Mouse (Mus musculus): ENCODE measurements around the gene Ube2j1. TPM values are rescaled to one million over a fixed set of nuclear protein-coding genes. Genes with fewer than 3 reads are reported as not detected.

Ube2j1 gene
- total RNA-seq, 2 experiments from 2014 or later: 109 to 118 TPM

DNA sequence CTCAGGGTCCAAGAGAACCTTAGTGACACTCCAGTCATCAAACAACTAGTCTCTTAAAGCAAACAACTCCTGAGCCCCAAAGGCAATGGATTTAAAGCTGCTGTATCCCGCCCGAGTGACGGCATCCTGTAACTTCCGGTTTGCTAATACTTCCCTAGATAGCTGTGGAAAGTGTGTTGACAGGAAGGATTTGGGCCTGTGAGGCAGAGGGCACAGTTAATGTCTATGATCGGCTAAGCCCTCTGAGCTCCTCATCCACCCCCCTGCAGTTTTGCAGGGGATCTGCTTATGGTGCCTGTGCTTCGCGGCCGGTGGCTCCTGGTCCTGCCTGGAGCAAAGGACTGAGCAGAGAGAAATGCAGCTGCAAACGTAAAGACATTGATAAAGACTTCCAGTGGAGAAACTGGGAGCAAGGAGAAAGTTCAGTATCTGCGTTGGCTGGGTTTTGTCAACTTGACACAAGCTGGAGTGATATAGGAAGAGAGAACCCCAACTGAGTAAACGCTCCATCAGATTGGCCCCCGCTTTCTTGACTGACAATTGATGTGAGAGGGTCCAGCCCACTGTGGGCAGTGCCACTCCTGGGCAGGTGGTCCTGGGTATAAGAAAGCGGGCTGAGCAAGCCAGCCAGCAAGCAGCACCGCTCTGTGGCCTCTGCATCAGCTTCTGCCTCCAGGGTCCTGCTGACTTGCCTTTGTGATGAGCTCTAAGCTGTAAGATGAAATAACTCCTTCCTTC lies 35.2 kb downstream of the Ube2j1 start:
- intact Hi-C loops (cut with DNase I): no loop called here
- no peak for DNase-seq (ENCODE audit: low spot score in 2 of 2)

GRCm38 (mm10) chr4:33067331-33067730 lies 36.1 kb downstream of the Ube2j1 start:
- intact Hi-C loops (cut with DNase I): no loop called here
- no peak for DNase-seq (ENCODE audit: low spot score in 2 of 2)

- intact Hi-C loops (cut with DNase I): no loop called here
- no peak for DNase-seq (ENCODE audit: low spot score in 2 of 2)
Observed at GRCm38 (mm10) chr4:33067826-33068225, 36.6 kb downstream of the Ube2j1 start.

DNA sequence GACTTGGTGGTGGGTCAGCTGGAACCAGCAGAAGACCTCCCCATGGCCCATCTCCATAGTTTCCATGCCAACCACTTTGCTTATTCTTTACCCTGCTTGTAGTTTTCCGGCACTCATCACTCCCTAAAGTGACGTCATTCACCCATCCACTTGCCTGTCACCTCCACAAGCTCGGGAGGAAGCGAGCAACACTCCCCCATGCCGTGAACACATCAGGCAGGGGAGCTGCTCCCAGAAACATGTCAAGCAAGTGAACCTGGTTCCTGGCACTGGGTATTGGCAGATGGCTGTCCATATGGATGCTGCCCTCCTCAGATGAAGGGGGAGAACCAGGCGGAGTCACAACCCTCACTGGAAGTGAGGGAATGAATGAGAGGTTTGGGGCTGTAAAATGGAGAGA lies 37.7 kb downstream of the Ube2j1 start:
- DNase-seq (ENCODE audit: low spot score in 2 of 2): peak; percentile 18 to 38
- intact Hi-C loops (cut with DNase I): no loop called here

DNA sequence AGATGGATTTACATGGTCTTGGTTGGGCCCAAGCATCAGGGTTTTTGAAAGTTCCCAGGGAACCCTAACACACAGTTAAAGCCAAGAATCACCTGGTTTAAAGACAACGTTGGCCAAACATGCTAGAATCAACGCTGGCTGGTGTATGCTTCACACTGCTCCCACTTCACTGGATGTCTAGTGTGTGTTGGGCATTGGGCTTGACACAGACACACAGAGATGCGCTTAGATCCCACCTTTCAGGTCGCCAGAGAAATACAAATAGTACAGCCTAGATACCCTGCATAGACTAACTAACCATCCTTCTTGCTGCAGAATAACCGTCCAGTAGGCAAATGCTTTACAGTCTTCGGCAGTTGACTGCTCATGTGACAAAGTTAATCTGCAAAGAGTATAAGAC lies 39.1 kb downstream of the Ube2j1 start:
- DNase-seq (ENCODE audit: low spot score in 2 of 2): no peak
- intact Hi-C loops (cut with DNase I): no loop called here

DNA sequence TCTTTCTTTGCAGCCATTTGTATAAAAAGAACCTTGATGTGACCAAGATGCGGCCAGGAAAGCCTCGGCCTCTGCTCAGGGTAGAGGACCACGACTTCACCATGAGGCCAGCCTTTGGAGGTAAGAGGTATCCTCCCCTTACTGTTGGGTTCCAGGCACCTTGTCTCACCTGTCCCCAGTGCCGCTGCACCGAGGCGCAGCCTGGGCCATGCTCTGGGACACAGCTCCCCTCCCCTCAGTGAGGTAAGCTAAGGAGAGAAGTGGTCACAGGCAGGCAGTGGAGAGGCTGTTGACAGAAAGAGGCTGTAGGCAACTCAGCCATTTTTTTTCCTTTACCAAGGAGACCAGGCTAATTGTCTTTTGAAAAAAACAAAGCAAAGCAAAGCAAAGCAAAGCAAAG lies 40.1 kb downstream of the Ube2j1 start:
- intact Hi-C loops (cut with DNase I): no loop called here

GRCm38 (mm10) chr4:33072526-33073161 lies 41.4 kb downstream of the Ube2j1 start:
- DNase-seq (ENCODE audit: low spot score in 2 of 2): no peak
- intact Hi-C loops (cut with DNase I): no loop called here

More for the DNA sequence above, 40.1 kb downstream of the Ube2j1 start:
- DNase-seq (ENCODE audit: low spot score in 2 of 2): no peak

DNA sequence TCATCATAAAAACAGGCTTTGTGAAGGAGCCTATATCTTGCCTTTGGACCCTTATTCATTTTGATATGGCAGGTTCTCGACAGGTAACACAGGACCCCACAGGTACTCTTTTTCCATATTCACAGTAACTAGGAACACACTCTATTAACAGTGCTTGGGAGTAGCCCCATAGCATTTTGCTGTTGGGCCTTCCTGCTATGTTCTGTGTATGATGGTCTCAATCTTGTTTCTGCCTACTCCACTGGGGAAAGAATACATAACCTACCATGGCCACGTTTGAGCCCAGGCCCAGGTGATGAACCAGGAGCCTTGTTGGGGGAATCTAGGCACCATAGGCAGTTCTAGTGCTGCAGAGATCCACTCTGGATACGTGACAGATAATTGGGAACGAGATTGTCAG lies 43.2 kb downstream of the Ube2j1 start:
- intact Hi-C loops (cut with DNase I): no loop called here

DNA sequence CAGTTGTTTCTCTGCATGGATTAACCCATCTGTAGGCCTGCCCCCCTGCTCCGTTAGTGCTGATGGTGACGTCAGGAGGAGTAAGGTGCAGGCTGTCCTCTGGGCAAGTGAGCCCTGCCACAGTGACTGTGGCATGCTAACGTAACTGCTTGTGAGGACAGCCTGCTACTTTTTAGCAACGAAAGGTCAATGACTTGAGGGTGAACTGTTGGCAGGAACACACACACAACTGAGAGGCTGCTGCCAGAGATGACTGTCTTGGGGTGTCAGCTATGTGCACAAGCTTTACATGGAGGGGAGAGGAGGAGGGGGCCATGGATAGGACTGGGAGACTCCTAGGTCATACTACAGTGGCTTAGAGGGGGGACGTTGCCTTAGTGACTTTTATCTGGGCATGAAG lies 43.6 kb downstream of the Ube2j1 start:
- no peak for DNase-seq (ENCODE audit: low spot score in 2 of 2)
- intact Hi-C loops (cut with DNase I): no loop called here

More for the DNA sequence above, 43.2 kb downstream of the Ube2j1 start:
- DNase-seq (ENCODE audit: low spot score in 2 of 2): no peak

GRCm38 (mm10) chr4:33075776-33076524 lies 44.7 kb downstream of the Ube2j1 start:
- no peak for DNase-seq (ENCODE audit: low spot score in 2 of 2)
- intact Hi-C loops (cut with DNase I): no loop called here

- no peak for DNase-seq (ENCODE audit: low spot score in 2 of 2)
- intact Hi-C loops (cut with DNase I): no loop called here
Observed at GRCm38 (mm10) chr4:33077161-33077560, 45.9 kb downstream of the Ube2j1 start.

DNA sequence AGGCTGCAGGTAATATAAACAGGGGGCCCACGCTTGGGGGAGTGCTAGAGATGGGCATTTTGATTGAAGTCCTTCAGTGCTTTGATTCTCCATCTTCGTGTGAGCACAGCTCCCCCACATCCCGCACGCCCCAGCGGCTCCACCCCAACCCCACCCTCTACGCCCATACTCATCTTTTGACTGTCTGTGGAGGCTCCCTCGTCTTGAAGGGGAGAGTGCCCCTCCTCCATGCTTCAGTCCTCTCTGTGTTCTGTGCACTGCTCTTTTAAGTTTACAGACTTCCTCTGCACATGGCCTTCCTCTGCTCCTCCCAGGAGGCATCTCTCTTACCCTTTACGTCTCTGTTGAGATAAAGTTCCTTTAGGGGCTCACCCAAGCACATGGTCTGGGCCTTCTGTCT lies 46.5 kb downstream of the Ube2j1 start:
- intact Hi-C loops (cut with DNase I): no loop called here
- no peak for DNase-seq (ENCODE audit: low spot score in 2 of 2)

DNA sequence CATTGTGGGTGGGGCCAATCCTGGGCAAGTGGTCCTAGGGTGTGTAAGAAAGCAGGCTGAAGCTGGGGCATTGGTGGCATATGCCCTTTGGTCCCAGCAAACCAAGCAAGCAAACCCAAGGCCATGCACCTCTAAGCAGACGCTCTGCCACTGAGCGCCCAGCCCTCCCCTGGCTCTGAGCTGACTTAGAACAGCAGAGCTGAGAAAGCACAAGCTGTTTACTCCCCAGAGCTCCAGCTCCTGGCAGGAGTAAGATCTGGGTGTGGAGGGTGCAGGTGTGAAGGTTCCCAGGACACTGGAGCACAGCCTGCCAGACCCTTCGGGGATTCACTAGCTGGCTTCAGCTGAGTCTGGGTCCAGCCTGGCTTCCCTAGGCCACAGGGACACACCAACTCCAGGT lies 47.3 kb downstream of the Ube2j1 start:
- no peak for DNase-seq (ENCODE audit: low spot score in 2 of 2)
- intact Hi-C loops (cut with DNase I): no loop called here

DNA sequence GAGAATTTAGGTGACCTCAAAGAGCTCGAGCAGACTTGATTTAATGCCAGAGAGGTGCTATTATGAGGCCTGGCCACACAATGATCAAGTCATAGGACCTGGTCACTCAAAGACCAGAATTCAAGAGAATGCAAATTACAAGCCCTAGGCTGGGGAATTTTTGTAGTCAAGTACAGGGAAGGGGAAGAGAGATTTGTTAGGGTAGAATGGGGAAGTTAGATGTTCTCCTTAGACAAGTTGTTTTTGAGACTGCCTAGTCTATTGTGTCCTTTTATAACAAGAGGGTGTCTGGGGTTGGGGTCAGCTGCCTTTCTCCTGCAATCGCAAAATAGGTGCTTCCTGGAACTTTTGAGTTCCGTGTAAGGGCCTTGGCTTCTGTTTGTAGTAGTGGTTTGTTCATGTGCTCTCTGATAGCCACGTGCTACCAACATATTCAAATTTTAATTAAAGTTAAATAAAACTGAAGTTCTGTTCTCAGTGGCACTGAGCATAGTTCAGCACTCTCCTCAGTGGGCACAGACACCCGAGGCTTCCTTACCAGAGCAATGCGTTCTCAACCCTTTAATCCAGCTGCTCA lies 68.0 kb downstream of the Ube2j1 start:
- DNase-seq (ENCODE audit: low spot score in 2 of 2): peak; percentile 10 to 42
- intact Hi-C loops (cut with DNase I): no loop called here

Other genes with a start within 250 kb of the Ube2j1 start
- 10 to 100 TPM; 34.2 to 39.3 TPM for gene Lyrm2, start 231.2 kb upstream of the Ube2j1 start, total RNA-seq (2021)
- 10 to 100 TPM; 36.1 to 38.9 TPM for gene Ankrd6, start 80.6 kb upstream of the Ube2j1 start, total RNA-seq (2021)
- gene Rragd, start 48.4 kb upstream of the Ube2j1 start, total RNA-seq (2021): 10 to 100 TPM; 65.9 to 78.5 TPM
- gene Gabrr2, start 31.6 kb downstream of the Ube2j1 start, total RNA-seq (2021): under 1 TPM in 1 of 2 experiments, not detected in 1; 0.49 TPM
- gene Gabrr1, start 101.1 kb downstream of the Ube2j1 start, total RNA-seq (2021): not detected
- gene Pm20d2, start 158.3 kb downstream of the Ube2j1 start, total RNA-seq (2021): 1 to 10 TPM; 6.3 to 7.1 TPM
- 10 to 100 TPM; 27.5 to 31.7 TPM for gene Srsf12, start 177.6 kb downstream of the Ube2j1 start, total RNA-seq (2021)